Mouse (Mus musculus): ENCODE results near the gene Stum.

DNA sequence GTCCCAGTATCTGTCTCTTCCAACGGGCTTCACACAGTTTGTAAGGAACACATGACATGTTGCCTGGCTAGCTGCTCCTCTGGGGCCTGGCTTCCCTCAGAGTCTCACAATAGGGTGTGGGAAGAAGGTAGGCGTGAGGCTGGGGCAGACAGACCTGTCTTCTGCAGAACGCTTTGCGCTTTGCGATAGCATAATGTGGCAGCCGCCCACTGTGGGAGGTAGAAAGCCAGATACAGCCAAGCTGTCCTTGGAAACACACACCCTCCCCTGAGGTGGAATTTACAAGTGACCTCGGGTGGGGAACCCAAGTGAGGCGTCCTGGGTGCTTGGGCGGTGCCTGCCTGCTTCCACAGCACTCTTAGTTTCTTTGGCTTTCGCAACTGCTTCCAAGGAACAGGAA lies 98.8 kb downstream of the Stum start:
- no peak for TF ChIP-seq CTCF (conservative IDR thresholded peaks at IDR 0.05; ENCODE audit: insufficient read depth, insufficient read length, low read depth, low read length)
- no peak for TF ChIP-seq POLR2A (IDR thresholded peaks at IDR 0.05; ENCODE audit: low read depth, low read length)

Measured in kidney, adult 2 months (tissue).